In genomic region chr10:82964491-82964890, GRCm38 (mm10) we compare ENCODE assay signal across 16 mouse cellular contexts.
"Had no signal": no experiment of that assay in that cellular context is flagged by ENCODE, and none has a peak within 500 bp of the region (broad histone marks: within the 10 kb centered on the region; RNA-seq: fewer than 3 reads in every experiment).

No protein-coding gene starts in this region.

- H3K27me3 ChIP-seq: liver, embryonic 15.5 days; neural tube, embryonic 12.5 days; stomach, embryonic 15.5 days had no signal

- ATAC-seq: inflammation-experienced regulatory T-cells, adult 6 months; intestine, postnatal 0 days had no signal

- H3K4me3 ChIP-seq: limb, embryonic 10.5 days; liver, embryonic 15.5 days; neural tube, embryonic 12.5 days; stomach, embryonic 15.5 days had no signal

- H3K4me1 ChIP-seq: neural tube, embryonic 12.5 days; stomach, embryonic 15.5 days had no signal

- DNase-seq: kidney, adult 8-10 months; kidney, postnatal 36 days; layer of hippocampus, adult 9-11 months; lung, adult 2 months; lung, postnatal 14 days; midbrain, embryonic 14.5 days; right cerebral cortex, postnatal 14 days; thymus, adult 2 months; thymus, postnatal 25 days had no signal

- H3K36me3 ChIP-seq: limb, embryonic 10.5 days; liver, embryonic 15.5 days; neural tube, embryonic 12.5 days; stomach, embryonic 15.5 days had no signal

- H3K9me3 ChIP-seq: limb, embryonic 10.5 days; liver, embryonic 15.5 days; neural tube, embryonic 12.5 days; stomach, embryonic 15.5 days had no signal

- H3K9ac ChIP-seq: liver, embryonic 15.5 days; neural tube, embryonic 12.5 days; stomach, embryonic 15.5 days had no signal

- H3K4me2 ChIP-seq: liver, embryonic 11.5 days; liver, embryonic 15.5 days; neural tube, embryonic 12.5 days; stomach, embryonic 15.5 days had no signal

- H3K27ac ChIP-seq: limb, embryonic 10.5 days; liver, embryonic 15.5 days; neural tube, embryonic 12.5 days; stomach, embryonic 15.5 days had no signal
